In genomic region chr10:54059092-54059496, GRCm38 (mm10) we compare ENCODE assay signal across 11 mouse cellular contexts. TPM values are rescaled to one million over a fixed set of nuclear protein-coding genes. Genes with fewer than 3 reads are reported as not detected.
DNase-seq lines count a peak whose midpoint lies in the region; ATAC-seq lines count a peak whose summit lies in the region.
"Had no signal": no experiment of that assay in that cellular context is flagged by ENCODE, and none has a peak within 500 bp of the region (broad histone marks: within the 10 kb centered on the region; RNA-seq: fewer than 3 reads in every experiment).

No protein-coding gene starts in this region.

- DNase-seq in heart, postnatal 10 days, result no peak
- DNase-seq in 3T3-L1 (ENCODE audit: low read depth, low spot score), result peak; percentile 88
- peak; percentile 49 to 55 for DNase-seq in adrenal gland, postnatal 36 days
- peak; percentile 14 to 15 for DNase-seq in kidney, postnatal 4 days
- no peak for DNase-seq in layer of hippocampus, postnatal 36 days
- DNase-seq in gastrocnemius, postnatal 4 days (ENCODE audit: low spot score in 2 of 2), result no peak
- DNase-seq in right cerebral cortex, postnatal 14 days, result no peak
- DNase-seq: gastrocnemius, postnatal 36 days had no signal

- no peak overlapping the region for H3K9ac ChIP-seq in heart, embryonic 11.5 days (ENCODE audit: low read depth, low read length)

- peak overlapping the region; percentile 16 for H3K4me2 ChIP-seq in heart, embryonic 11.5 days

- H3K27me3 ChIP-seq in heart, embryonic 11.5 days (ENCODE audit: control insufficient read depth, insufficient read depth, low read length), result no peaks in the 10 kb centered on the region
- H3K27me3 ChIP-seq: megakaryocyte, embryonic 14.5 days had no signal

- 4% methylated on average over 3 of the region's 3 CpGs for WGBS in heart, embryonic 11.5 days (ENCODE audit: insufficient replicate concordance)

- intact Hi-C loops in heart, postnatal 10 days (cut with DNase I), result no loop called here

- peak overlapping the region; percentile 60 for H3K27ac ChIP-seq in heart, embryonic 11.5 days (ENCODE audit: low read depth, low read length)
- H3K27ac ChIP-seq: left cerebral cortex, adult 2 months had no signal

- H3K4me3 ChIP-seq in heart, embryonic 11.5 days (ENCODE audit: low read depth, low read length), result no peak overlapping the region
- H3K4me3 ChIP-seq: left cerebral cortex, adult 2 months; megakaryocyte, embryonic 14.5 days had no signal

- H3K4me1 ChIP-seq in heart, embryonic 11.5 days (ENCODE audit: control insufficient read depth, insufficient read depth, low read length), result peaks cover 24% of the 10 kb centered on the region

- no peaks in the 10 kb centered on the region for H3K9me3 ChIP-seq in heart, embryonic 11.5 days (replicated peaks; ENCODE audit: control insufficient read depth, low read length)
- H3K9me3 ChIP-seq: megakaryocyte, embryonic 14.5 days had no signal

- H3K36me3 ChIP-seq in heart, embryonic 11.5 days (ENCODE audit: control insufficient read depth, insufficient read depth, low read length), result no peaks in the 10 kb centered on the region

- ATAC-seq in heart, embryonic 11.5 days (replicated peaks; ENCODE audit: insufficient number of reproducible peaks, low FRiP score, low TSS enrichment), result peak; percentile 73

RNA-seq across cellular contexts. Expression of gene Man1a, which starts 17.3 kb away (rescaled TPM):
- 8.5 and 8.8 TPM in 2 replicates for polyA plus RNA-seq in heart, embryonic 11.5 days (2014; fragmentation: Nextera tagmentation; extraction: Ambion mirVana)
- 10 to 100 TPM; 25.7 to 28.1 TPM for total RNA-seq in heart, postnatal 10 days (2021)
- 100 to 1,000 TPM in 1 of 2 experiments, 10 to 100 TPM in 1; 28.4 to 160 TPM for total RNA-seq in adrenal gland, postnatal 36 days (2021)
- 10 to 100 TPM; 63.5 to 69.5 TPM for total RNA-seq in layer of hippocampus, postnatal 36 days (2021)
- total RNA-seq in gastrocnemius, postnatal 4 days (2021), result 10 to 100 TPM; 23.4 to 25.8 TPM

Comparison
In these comparisons a context has a peak if more than half of its experiments do, and no peak if none do; other contexts are left out.
1. DNase-seq: peak in 3T3-L1 (single experiment), adrenal gland, postnatal 36 days (2 of 2) and kidney, postnatal 4 days (2 of 2); none in heart, postnatal 10 days (0 of 2), layer of hippocampus, postnatal 36 days (0 of 2), gastrocnemius, postnatal 4 days (0 of 2) and right cerebral cortex, postnatal 14 days (single experiment).